Mouse (Mus musculus): Measurements from ENCODE around the gene Vps35l. TPM values are rescaled to one million over a fixed set of nuclear protein-coding genes. Genes with fewer than 3 reads are reported as not detected.

Gene Vps35l
- polyA plus RNA-seq, 1 experiment from 2014 or later = 85.8 TPM

DNA sequence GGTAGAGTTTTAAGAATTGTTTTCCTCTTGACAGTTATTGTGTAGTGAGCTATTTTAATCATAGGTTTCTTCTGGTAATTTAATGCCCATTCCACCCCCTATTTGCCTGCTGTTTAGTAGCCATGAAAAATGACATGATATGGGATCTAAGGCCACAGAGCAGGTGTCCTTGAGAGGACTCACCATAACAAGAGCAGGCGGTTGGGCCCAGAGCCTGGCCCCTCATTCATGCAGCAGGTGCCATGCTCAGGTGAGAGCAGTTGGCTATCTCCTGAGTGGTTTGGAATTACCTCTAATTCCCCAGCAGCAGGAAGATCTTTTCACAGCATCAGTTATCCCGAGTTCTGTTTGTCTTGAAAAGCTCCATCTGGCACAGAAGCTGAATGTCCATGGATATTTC lies 14.6 kb upstream of the Vps35l start:
- H3K9ac ChIP-seq (ENCODE audit: low read depth, low read length) = no peak overlapping the region
- H3K27me3 ChIP-seq (replicated peaks; ENCODE audit: control insufficient read depth, insufficient read depth, low read length) = no peaks in the 10 kb centered on the region
- no peak overlapping the region for H3K4me3 ChIP-seq (ENCODE audit: low read length)
- H3K9me3 ChIP-seq (ENCODE audit: control insufficient read depth, low read length) = no peaks in the 10 kb centered on the region
- 80% methylated on average over 2 of the region's 2 CpGs for WGBS
- ATAC-seq = no peak
- H3K4me2 ChIP-seq (ENCODE audit: low read depth, low read length) = no peak overlapping the region
- H3K36me3 ChIP-seq (ENCODE audit: control insufficient read depth, insufficient read depth, low read length) = no peaks in the 10 kb centered on the region; the same call in 1 of the 2 replicates
- H3K4me1 ChIP-seq (ENCODE audit: control insufficient read depth, insufficient read depth, low read length) = no peaks in the 10 kb centered on the region
- no peak overlapping the region for H3K27ac ChIP-seq (ENCODE audit: low read length)

DNA sequence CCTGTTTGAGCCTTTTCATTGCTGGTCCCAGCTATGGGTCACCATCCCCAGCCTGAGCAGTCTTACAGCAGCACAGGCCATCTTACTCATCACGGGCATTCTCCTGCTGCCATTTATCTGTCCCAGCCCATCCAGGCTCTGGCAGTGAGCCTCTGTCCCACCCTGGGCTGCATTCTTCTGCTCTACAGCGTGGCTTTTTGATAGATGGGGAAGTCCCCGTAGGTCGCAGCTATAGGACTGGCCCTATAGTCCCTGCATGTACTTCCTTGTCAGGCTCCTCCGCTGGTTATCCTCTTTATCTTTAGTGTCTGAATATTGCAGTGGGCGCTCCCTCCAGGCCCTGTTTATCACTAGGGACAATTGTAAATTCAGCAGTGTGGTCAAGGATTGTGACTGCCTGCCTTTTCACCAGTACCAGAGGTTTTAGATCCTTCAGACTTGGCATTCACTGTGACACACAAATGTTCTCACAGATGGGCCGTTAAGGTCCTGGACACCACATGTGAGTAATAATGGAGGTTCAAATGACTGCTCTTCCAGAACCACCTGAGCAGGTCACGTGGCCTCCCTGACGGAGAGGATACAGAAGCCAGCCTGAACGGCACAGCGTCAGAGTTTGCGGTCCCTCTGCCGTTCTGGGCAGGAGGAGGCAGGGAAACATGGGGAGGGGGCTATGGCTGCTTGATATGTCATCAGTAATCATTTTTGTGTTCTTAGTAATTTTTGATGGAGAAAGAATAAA lies 11.0 kb upstream of the Vps35l start:
- WGBS = 80% methylated on average over 13 of the region's 13 CpGs
- ATAC-seq = peak; percentile 85
- peaks cover 5% of the 10 kb centered on the region; the same call in 1 of the 2 replicates for H3K36me3 ChIP-seq (ENCODE audit: control insufficient read depth, insufficient read depth, low read length)

DNA sequence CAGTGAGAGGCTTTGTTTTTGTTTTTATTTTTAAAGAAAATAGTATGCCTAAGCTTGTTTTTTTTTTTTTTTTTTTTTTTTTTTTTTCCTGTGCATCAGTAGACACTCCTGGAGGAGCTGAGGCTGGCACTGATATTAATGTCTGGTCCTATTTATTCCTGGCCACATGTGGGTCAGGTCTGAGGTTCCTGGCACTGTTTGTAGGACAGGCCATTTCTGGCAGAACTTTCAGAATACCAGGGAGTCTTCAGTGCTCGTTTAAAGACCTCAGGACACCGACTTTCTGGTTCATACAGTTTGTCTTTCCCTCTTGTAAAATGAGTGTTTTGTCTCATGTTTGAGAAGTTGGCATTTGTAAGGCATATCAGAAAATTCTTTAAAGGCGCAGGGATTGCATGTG lies 8.2 kb upstream of the Vps35l start:
- H3K4me1 ChIP-seq (ENCODE audit: control insufficient read depth, insufficient read depth, low read length) = no peaks in the 10 kb centered on the region
- no peak overlapping the region for H3K4me3 ChIP-seq (ENCODE audit: low read length)
- H3K4me2 ChIP-seq (ENCODE audit: low read depth, low read length) = no peak overlapping the region
- no peak for ATAC-seq
- no peaks in the 10 kb centered on the region for H3K27me3 ChIP-seq (replicated peaks; ENCODE audit: control insufficient read depth, insufficient read depth, low read length)
- H3K27ac ChIP-seq (ENCODE audit: low read length) = no peak overlapping the region
- peaks cover 5% of the 10 kb centered on the region; the same call in 1 of the 2 replicates for H3K36me3 ChIP-seq (ENCODE audit: control insufficient read depth, insufficient read depth, low read length)
- H3K9ac ChIP-seq (ENCODE audit: low read depth, low read length) = no peak overlapping the region
- no peaks in the 10 kb centered on the region for H3K9me3 ChIP-seq (ENCODE audit: control insufficient read depth, low read length)
- WGBS = 89% methylated on average over 3 of the region's 3 CpGs

More for the DNA sequence above, 11.0 kb upstream of the Vps35l start:
- Histone ChIP-seq H3K27ac (ENCODE audit: low read length) (no peak overlapping the region), H3K9ac (ENCODE audit: low read depth, low read length) (no peak overlapping the region), H3K4me1 (ENCODE audit: control insufficient read depth, insufficient read depth, low read length) (no peaks in the 10 kb centered on the region), H3K9me3 (ENCODE audit: control insufficient read depth, low read length) (no peaks in the 10 kb centered on the region), H3K27me3 (replicated peaks; ENCODE audit: control insufficient read depth, insufficient read depth, low read length) (no peaks in the 10 kb centered on the region), H3K4me3 (ENCODE audit: low read length) (no peak overlapping the region), H3K4me2 (ENCODE audit: low read depth, low read length) (no peak overlapping the region)

DNA sequence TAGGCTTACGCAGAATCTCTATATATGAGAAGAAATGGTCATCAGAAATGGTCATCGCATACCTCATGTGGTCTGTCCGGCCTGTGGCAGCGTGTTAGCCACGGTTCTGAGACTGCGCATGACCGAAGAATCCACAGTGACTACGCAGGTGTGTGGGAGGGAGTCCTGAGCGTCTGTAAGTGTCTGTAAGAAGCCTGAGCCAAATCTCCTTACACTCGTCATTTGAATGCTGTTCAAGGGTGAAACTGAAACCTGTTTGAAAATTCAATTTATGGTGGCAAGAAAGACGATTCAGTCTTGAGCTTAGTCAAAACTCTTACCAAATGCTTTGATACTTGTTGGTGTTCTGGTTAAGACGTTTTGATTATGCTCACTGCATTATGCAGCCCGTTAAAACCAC lies 6.8 kb upstream of the Vps35l start:
- H3K4me3 ChIP-seq (ENCODE audit: low read length) = no peak overlapping the region
- H3K27me3 ChIP-seq (replicated peaks; ENCODE audit: control insufficient read depth, insufficient read depth, low read length) = no peaks in the 10 kb centered on the region
- H3K27ac ChIP-seq (ENCODE audit: low read length) = no peak overlapping the region
- H3K9ac ChIP-seq (ENCODE audit: low read depth, low read length) = no peak overlapping the region
- 95% methylated on average over 13 of the region's 13 CpGs for WGBS
- no peaks in the 10 kb centered on the region for H3K9me3 ChIP-seq (ENCODE audit: control insufficient read depth, low read length)
- H3K4me1 ChIP-seq (ENCODE audit: control insufficient read depth, insufficient read depth, low read length) = no peaks in the 10 kb centered on the region
- no peak for ATAC-seq
- H3K4me2 ChIP-seq (ENCODE audit: low read depth, low read length) = no peak overlapping the region
- peaks cover 5% of the 10 kb centered on the region; the same call in 1 of the 2 replicates for H3K36me3 ChIP-seq (ENCODE audit: control insufficient read depth, insufficient read depth, low read length)

DNA sequence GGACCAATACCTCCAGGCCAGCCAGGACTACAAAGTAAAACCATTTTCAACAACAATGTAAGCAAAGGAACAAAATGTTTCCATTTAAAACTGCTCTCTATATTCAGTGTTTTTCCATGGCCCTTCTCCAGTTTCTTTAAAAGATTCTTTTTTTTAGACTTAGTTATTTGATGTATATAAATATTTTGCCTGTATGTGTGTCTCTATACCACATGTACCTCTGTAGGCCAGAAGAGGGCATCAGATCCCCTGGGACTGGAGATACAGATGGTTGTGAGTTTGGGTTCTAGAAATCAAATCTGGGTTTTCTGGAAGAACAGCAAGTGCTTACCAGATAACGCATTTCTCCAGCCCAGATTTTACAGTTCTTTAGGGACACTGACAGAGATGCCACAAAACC lies 1.3 kb upstream of the Vps35l start:
- WGBS = 74% methylated on average over 1 of the region's 1 CpGs
- Histone ChIP-seq H3K27ac (ENCODE audit: low read length) (no peak overlapping the region), H3K27me3 (replicated peaks; ENCODE audit: control insufficient read depth, insufficient read depth, low read length) (no peaks in the 10 kb centered on the region), H3K4me3 (ENCODE audit: low read length) (no peak overlapping the region), H3K36me3 (ENCODE audit: control insufficient read depth, insufficient read depth, low read length) (peaks cover 3% of the 10 kb centered on the region; the same call in 1 of the 2 replicates), H3K4me1 (ENCODE audit: control insufficient read depth, insufficient read depth, low read length) (peaks cover 14% of the 10 kb centered on the region; the same call in 1 of the 2 replicates), H3K4me2 (ENCODE audit: low read depth, low read length) (no peak overlapping the region), H3K9me3 (ENCODE audit: control insufficient read depth, low read length) (no peaks in the 10 kb centered on the region), H3K9ac (ENCODE audit: low read depth, low read length) (no peak overlapping the region)
- ATAC-seq = no peak

DNA sequence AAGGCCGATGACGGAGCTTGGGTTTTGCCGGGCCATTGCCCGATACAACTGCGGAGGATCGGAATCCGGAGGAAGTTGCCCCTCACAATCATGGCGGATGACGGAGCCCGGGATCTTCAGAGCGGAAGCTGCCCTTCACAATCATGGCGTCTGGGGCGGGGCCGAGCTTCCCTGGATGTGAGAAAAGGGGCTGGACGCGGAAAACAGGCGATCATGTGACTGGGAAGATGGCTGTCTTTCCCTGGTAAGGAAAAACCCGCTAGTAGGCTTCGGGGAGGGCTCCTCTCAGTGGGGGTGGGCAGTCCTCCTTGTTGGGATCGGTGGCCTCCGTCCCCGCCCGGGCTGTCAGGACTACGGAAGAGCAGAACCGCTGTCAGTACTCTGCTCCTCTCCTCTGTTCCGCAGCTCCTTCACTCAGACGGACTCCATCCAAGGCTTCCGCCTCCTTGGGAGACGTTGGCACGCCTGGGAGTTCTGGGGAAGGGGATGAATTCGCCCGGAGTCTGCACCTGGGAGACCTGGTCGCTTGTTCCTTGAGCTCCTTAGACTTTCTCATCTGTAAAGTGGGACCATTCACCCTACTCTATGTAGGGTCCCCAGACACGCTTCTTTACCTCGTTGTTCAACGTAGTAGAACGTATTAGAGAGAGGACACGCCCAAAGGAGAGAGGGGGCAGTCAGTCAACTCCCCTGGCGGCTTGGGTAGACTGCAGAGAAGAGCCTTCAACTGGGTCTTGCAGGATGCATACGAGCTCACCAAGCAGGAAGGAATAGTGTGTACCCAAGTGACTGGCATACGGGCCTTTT lies 709 bp downstream of the Vps35l start:
- Histone ChIP-seq H3K4me1 (ENCODE audit: control insufficient read depth, insufficient read depth, low read length) (peaks cover 14% of the 10 kb centered on the region; the same call in 1 of the 2 replicates), H3K36me3 (ENCODE audit: control insufficient read depth, insufficient read depth, low read length) (peaks cover 6% of the 10 kb centered on the region; the same call in 1 of the 2 replicates), H3K9me3 (ENCODE audit: control insufficient read depth, low read length) (no peaks in the 10 kb centered on the region), H3K27ac (ENCODE audit: low read length) (peak overlapping the region; percentile 48), H3K27me3 (replicated peaks; ENCODE audit: control insufficient read depth, insufficient read depth, low read length) (no peaks in the 10 kb centered on the region), H3K9ac (ENCODE audit: low read depth, low read length) (peak overlapping the region; percentile 79), H3K4me2 (ENCODE audit: low read depth, low read length) (peak overlapping the region; percentile 84), H3K4me3 (ENCODE audit: low read length) (peak overlapping the region; percentile 83)
- ATAC-seq = peak; percentile 97
- 3% methylated on average over 41 of the region's 41 CpGs for WGBS

DNA sequence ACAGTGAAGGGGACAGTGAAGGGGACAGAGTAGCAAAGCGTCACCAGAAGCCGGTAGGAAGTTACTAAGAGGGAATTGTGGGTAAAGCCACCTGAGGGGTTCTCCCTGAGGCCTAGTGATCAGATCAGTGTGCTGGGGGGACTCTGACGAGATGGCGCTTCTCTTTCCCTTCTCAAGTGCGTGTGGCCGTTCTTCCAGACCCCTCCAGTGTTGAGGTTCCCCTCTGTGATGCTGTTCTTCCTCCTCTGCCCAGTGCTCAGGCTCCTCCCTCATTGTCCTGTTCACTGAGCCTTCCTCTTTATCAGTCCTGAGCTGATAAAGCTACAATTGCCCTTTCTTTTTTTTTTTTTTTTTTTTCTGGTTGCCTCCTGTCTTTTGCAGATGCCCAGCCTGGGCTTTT lies 2.3 kb downstream of the Vps35l start:
- Histone ChIP-seq H3K4me3 (ENCODE audit: low read length) (no peak overlapping the region), H3K4me1 (ENCODE audit: control insufficient read depth, insufficient read depth, low read length) (peaks cover 14% of the 10 kb centered on the region; the same call in 1 of the 2 replicates), H3K27me3 (replicated peaks; ENCODE audit: control insufficient read depth, insufficient read depth, low read length) (no peaks in the 10 kb centered on the region), H3K4me2 (ENCODE audit: low read depth, low read length) (no peak overlapping the region), H3K27ac (ENCODE audit: low read length) (no peak overlapping the region), H3K9ac (ENCODE audit: low read depth, low read length) (no peak overlapping the region), H3K36me3 (ENCODE audit: control insufficient read depth, insufficient read depth, low read length) (peaks cover 6% of the 10 kb centered on the region), H3K9me3 (ENCODE audit: control insufficient read depth, low read length) (no peaks in the 10 kb centered on the region)
- 78% methylated on average over 6 of the region's 6 CpGs for WGBS
- ATAC-seq = no peak; the same call in 1 of the 2 replicates

DNA sequence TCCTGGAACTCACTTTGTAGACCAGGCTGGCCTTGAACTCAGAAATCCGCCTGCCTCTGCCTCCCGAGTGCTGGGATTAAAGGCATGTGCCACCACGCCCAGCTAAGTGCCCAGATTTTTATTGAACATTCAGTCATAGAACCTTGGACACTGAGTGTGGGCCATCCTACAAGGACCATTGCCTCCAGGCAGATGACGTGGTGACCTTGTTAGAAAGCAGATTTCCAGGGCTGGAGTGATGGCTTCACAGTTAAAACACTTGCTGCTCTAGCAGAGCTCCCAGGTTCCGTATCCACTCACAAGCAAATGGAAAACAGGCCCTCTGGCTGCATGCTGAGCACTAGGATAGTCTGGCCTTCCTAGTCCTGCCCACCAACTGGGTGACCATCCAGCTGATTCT lies 4.7 kb downstream of the Vps35l start:
- 91% methylated on average over 5 of the region's 5 CpGs for WGBS
- H3K36me3 ChIP-seq (ENCODE audit: control insufficient read depth, insufficient read depth, low read length) = peaks cover 6% of the 10 kb centered on the region
- no peaks in the 10 kb centered on the region for H3K27me3 ChIP-seq (replicated peaks; ENCODE audit: control insufficient read depth, insufficient read depth, low read length)
- no peak overlapping the region for H3K27ac ChIP-seq (ENCODE audit: low read length)
- H3K4me2 ChIP-seq (ENCODE audit: low read depth, low read length) = no peak overlapping the region
- no peak overlapping the region for H3K9ac ChIP-seq (ENCODE audit: low read depth, low read length)
- peaks cover 14% of the 10 kb centered on the region; the same call in 1 of the 2 replicates for H3K4me1 ChIP-seq (ENCODE audit: control insufficient read depth, insufficient read depth, low read length)
- H3K4me3 ChIP-seq (ENCODE audit: low read length) = no peak overlapping the region
- no peak for ATAC-seq
- no peaks in the 10 kb centered on the region for H3K9me3 ChIP-seq (ENCODE audit: control insufficient read depth, low read length)

DNA sequence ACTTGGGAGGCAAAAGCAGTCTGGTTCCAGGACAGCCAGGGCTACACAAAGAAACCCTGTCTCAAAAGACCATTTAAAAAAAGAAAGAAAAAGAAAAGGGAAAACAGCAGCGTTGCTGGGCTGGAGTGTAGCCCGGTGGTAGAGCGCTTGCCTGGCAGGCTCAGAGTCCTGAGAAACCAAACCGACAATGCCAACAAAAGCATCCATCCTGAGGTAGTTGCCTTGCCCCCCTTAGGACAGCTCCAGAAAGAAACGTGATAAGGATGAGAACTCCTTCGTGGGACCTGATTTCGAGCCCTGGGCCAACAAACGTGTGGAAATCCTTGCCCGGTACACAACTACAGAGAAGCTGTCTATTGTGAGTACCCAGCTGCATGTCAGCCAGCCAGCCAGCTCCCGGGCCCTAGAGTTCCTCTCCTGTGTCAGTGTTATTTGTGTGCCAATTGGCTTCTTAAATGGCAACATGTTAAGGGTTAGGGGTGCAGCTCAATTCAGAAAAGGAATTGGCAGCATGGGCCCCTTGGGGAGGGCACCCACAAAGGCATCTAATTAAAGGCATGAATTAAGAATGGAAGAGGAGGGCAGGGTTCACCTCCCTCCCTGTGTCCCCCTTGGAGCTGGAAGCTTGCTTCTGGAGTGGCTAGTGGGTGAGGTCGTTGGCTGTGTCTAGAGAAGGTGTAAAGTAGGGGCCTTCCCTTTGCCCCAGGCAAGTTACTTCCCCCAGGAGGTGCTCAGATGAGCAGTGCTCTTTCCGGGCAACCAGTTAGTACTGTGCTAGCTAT lies 8.1 kb downstream of the Vps35l start:
- no peak overlapping the region for H3K9ac ChIP-seq (ENCODE audit: low read depth, low read length)
- no peak overlapping the region for H3K27ac ChIP-seq (ENCODE audit: low read length)
- H3K27me3 ChIP-seq (replicated peaks; ENCODE audit: control insufficient read depth, insufficient read depth, low read length) = no peaks in the 10 kb centered on the region
- no peak for ATAC-seq
- no peak overlapping the region for H3K4me2 ChIP-seq (ENCODE audit: low read depth, low read length)
- no peak overlapping the region for H3K4me3 ChIP-seq (ENCODE audit: low read length)
- no peaks in the 10 kb centered on the region for H3K4me1 ChIP-seq (ENCODE audit: control insufficient read depth, insufficient read depth, low read length)
- H3K36me3 ChIP-seq (ENCODE audit: control insufficient read depth, insufficient read depth, low read length) = peaks cover 22% of the 10 kb centered on the region
- H3K9me3 ChIP-seq (ENCODE audit: control insufficient read depth, low read length) = no peaks in the 10 kb centered on the region
- WGBS = 89% methylated on average over 12 of the region's 12 CpGs

All from intestine, embryonic 16.5 days (tissue).